Mouse (Mus musculus): ENCODE measurements around the gene Pop4.
A peak's percentile ranks its signal among the peaks of the same experiment; 100 is the strongest.
"Not testable (repeated sequence)": the region's sequence is repeated elsewhere in the genome, so short reads cannot be mapped to it uniquely, and the experiment has no call there.

The Pop4 gene

GRCm38 (mm10) chr7:38270703-38271510 is at the start of gene Pop4:
Gene Pop4 (minus strand): TSS chr7:38271423.
- DNase-seq (ENCODE audit: low spot score): peak; percentile 89

GRCm38 (mm10) chr7:38320641-38321040 is 49.4 kb upstream of the Pop4 start:
- no peak for DNase-seq (ENCODE audit: low spot score)

GRCm38 (mm10) chr7:38282192-38282591 is 11.0 kb upstream of the Pop4 start:
- not testable (repeated sequence) for DNase-seq (ENCODE audit: low spot score)

GRCm38 (mm10) chr7:38272551-38272950 is 1.3 kb upstream of the Pop4 start:
- no peak for DNase-seq (ENCODE audit: low spot score)

- DNase-seq (ENCODE audit: low spot score): no peak
These were observed 636 bp upstream of the Pop4 start for GRCm38 (mm10) chr7:38271859-38272258.

- no peak for DNase-seq (ENCODE audit: low spot score)
These were observed 238 bp upstream of the Pop4 start for GRCm38 (mm10) chr7:38271511-38271811.

- peak; percentile 45 for DNase-seq (ENCODE audit: low spot score)
These were observed 4.1 kb downstream of the Pop4 start for GRCm38 (mm10) chr7:38267006-38267680.

GRCm38 (mm10) chr7:38262406-38262805 is 8.8 kb downstream of the Pop4 start:
- DNase-seq (ENCODE audit: low spot score): no peak

GRCm38 (mm10) chr7:38259631-38260030 is 11.6 kb downstream of the Pop4 start:
- no peak for DNase-seq (ENCODE audit: low spot score)

GRCm38 (mm10) chr7:38253441-38253840 is 17.8 kb downstream of the Pop4 start:
- DNase-seq (ENCODE audit: low spot score): no peak

GRCm38 (mm10) chr7:38251494-38252216 is 19.6 kb downstream of the Pop4 start:
- DNase-seq (ENCODE audit: low spot score): no peak

GRCm38 (mm10) chr7:38242417-38242816 is 28.8 kb downstream of the Pop4 start:
- no peak for DNase-seq (ENCODE audit: low spot score)

- no peak for DNase-seq (ENCODE audit: low spot score)
These were observed 34.1 kb downstream of the Pop4 start for GRCm38 (mm10) chr7:38237140-38237539.

GRCm38 (mm10) chr7:38236400-38237105 is 34.7 kb downstream of the Pop4 start:
- no peak for DNase-seq (ENCODE audit: low spot score)

GRCm38 (mm10) chr7:38230285-38230684 is 40.9 kb downstream of the Pop4 start:
- DNase-seq (ENCODE audit: low spot score): no peak

- DNase-seq (ENCODE audit: low spot score): no peak
These were observed 42.9 kb downstream of the Pop4 start for GRCm38 (mm10) chr7:38228329-38228728.

GRCm38 (mm10) chr7:38227900-38228298 is 43.3 kb downstream of the Pop4 start, which contains the start of gene Plekhf1:
Gene Plekhf1 (minus strand): TSS chr7:38228016.
- DNase-seq (ENCODE audit: low spot score): peak; percentile 93

- peak; percentile 65 for DNase-seq (ENCODE audit: low spot score)
These were observed 43.9 kb downstream of the Pop4 start for GRCm38 (mm10) chr7:38227181-38227899.

GRCm38 (mm10) chr7:38226226-38226625 is 45.0 kb downstream of the Pop4 start:
- no peak for DNase-seq (ENCODE audit: low spot score)

- DNase-seq (ENCODE audit: low spot score): no peak
These were observed 46.5 kb downstream of the Pop4 start for GRCm38 (mm10) chr7:38224577-38225369.

- no peak for DNase-seq (ENCODE audit: low spot score)
These were observed 50.4 kb downstream of the Pop4 start for GRCm38 (mm10) chr7:38220866-38221265.

All from yolk sac, embryonic 10.5 days (tissue).